Mouse (Mus musculus) kidney, adult 8-10 months (tissue): Measurements from ENCODE around the gene H2al1m.
A peak's percentile ranks its signal among the peaks of the same experiment; 100 is the strongest.
"Not testable (repeated sequence)": the region's sequence is repeated elsewhere in the genome, so short reads cannot be mapped to it uniquely, and the experiment has no call there.

Experiments used
- DNase-seq, 2 experiments: peaks; one replicate each; pipeline ENCODE4 v3.0.0; 2022

H2al1m gene

DNA sequence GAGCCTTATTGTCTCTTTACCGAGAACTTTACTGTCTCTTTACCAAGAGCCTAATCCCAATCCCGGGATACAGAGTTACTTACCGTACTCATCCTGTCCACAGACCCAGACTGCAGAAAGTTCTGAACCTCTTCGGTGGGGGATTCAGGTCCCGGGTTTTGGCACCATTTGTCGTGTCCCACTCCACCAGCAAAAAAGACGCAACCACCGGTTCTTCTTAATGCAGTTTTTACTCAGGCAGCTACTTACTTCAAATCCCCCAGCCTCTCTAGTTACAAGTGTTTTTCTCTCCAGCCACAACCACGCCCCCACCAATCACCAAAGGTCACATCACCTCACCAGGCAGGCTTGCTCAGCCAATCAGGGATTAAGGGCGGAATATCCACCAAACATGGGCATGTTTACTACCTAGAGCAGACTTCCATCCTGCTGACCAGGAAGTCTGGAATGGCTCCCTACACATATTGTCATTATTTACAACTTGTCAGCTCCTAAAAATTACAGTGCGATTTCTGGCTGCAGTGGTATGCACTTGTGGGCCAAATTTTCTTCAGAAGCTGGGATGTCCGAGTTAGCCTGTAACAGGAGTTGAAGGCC is 48.9 kb downstream of the H2al1m start:
- DNase-seq = not testable (repeated sequence)

DNA sequence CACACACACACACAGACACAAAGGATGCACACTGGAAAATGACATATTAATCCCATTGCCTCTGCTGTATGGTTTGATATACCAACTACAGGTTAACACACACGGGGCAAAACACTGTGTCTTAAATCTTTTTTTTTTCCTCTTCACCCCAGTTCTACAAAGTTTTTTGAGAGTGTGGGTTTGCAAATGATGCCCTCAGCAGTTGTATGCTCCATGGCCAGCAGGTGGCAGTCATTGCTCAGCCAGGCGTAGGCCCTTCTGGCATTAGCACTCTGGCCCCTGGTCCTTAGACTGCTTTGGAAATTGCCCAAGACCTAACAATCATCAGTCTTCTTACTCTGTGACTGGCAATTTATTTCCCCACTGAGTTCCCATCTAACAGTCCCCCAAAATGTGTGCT is 49.5 kb downstream of the H2al1m start:
- peak; percentile 9 to 37 for DNase-seq
